Mouse (Mus musculus) right cerebral cortex, adult 2 months (tissue): ENCODE measurements around the gene Thap3.

ENCODE experiments used
- DNase-seq, 2 experiments: peaks; one replicate each; pipeline ENCODE4 v3.0.0; 2021 to 2022; ENCODE audit warnings: low spot score in 2 of 2

Gene Thap3

DNA sequence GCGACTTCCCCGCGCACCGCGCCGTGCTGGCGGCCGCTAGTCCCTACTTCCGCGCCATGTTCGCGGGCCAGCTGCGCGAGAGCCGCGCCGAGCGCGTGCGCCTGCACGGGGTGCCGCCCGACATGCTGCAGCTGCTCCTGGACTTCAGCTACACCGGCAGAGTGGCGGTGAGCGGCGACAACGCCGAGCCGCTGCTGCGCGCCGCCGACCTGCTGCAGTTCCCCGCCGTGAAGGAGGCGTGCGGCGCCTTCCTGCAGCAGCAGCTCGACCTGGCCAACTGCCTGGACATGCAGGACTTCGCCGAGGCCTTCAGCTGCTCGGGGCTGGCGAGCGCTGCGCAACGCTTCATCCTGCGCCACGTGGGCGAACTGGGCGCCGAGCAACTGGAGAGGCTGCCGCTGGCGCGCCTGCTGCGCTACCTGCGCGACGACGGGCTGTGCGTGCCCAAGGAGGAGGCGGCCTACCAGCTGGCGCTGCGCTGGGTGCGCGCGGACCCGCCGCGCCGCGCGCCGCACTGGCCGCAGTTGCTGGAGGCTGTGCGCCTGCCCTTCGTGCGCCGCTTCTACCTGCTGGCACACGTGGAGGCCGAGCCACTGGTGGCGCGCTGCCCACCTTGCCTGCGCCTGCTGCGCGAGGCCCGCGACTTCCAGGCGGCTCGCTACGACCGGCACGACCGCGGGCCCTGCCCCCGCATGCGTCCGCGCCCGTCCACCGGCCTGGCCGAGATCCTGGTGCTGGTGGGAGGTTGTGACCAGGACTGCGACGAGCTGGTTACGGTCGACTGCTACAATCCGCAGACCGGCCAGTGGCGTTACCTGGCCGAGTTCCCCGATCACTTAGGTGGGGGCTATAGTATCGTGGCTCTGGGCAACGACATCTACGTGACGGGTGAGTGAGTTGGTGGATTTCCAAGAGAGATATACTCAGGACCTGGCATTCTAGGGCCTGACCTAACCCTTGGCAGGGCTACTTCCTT is 20.6 kb upstream of the Thap3 start:
- peak; percentile 76 to 81 for DNase-seq

DNA sequence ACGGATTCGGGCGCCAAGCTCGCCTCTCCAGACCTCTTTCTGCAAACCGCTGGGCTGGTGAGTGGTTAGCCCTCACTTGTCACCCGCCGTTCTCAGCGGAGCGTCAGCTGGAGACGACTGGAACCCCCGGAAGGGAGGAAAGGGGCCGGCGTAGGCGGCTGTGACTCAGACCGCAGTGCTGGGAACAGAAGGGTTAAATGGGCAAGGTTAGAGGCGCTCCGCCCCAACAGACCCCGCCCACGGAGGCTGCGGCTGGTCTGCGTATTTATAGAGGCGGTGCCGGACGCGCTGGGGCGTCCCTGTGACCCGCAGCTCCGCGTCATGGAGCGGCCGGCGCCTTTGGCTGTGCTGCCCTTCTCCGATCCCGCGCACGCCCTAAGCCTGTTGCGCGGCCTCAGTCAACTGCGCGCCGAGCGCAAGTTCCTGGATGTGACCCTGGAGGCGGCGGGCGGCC is 19.9 kb upstream of the Thap3 start, which contains the start of gene Klhl21:
Klhl21 (plus strand) TSS at position 182 of the 454 bp plus-strand sequence.
- DNase-seq: peak; percentile 91 to 94

DNA sequence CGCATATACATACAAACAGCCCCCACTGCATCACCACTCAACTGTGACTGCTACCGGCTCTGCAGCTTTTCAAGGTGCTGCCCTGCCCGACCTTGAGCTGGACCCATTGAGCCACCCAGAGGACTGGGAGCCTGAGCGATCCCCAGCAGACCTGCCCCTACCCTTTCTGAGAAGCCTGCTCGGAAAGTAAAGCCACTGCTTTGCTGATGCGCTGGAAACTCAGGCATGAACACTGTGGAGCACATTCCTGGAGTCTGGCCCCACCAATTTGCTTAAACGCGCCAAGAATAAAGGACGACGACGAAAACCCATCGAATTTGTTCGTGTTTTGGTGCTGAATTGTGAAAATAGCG is 19.3 kb upstream of the Thap3 start:
- no peak for DNase-seq

DNA sequence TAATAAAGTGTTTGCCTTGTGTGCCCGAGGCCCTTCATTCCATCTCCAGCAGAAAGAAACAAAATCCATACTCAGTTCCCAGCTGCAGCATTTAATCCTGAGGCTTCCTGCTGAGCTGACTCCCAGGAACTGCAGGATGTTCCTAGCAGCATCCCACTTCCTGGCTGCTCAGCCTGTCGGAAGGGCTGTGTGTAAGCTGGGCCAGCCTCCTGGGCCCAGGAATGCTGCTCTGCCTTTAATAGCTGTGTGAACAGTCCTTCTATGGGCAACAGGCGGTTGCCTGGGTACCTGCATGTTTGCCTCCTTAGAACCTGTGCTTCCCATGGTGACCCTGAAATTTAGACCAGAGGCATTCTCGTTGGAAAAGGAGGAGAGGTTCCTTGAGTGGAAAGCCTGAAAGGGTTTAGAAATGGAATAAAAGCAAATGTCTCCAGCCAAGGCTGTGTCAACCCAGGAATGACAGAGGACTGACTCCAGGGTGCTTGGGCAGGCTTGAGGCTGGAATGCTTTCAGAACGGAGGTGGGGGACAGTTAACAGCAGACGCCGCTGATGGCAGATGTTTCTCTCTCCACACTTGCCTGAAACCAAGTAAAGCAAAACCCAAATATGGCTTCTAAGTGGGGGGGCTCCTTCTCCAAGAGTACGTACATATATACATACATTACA is 18.8 kb upstream of the Thap3 start:
- peak in 1 of 2 experiments; percentile 26 for DNase-seq

DNA sequence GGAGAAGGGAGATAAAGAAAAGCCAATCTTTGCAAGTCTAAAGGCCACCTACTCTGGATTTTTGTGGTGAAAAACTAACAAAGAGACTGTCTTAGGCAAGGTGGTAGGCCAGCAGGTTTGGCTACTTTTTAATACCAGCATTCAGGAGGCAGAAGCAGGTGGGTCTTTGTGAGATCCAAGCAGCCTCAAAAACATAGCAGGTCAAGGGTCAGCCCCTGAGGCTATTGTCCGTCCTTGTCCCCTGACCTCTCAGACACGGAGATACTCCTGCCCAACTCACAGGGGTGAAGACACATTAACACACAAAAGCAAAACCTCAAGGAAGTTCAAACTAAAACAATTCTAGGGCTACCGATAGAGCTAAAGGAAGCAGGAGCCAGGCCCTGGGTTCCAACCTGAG is 18.0 kb upstream of the Thap3 start:
- DNase-seq: no peak

DNA sequence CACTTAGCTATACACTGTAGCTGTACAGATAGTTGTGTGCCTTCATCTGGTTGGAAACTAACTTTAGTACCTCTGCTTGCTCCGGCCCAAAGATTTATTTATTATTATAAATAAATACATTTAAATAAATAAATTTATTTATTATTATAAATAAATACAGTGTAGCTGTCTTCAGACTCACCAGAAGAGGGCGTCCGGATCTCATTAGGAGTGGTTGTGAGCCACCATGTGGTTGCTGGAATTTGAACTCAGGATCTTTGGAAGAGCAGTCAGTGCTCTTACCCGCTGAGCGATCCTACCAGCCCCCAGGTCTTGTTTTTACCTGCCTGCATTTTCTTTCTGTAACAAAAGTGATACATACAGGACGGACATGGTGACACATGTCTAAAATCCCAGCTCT is 17.3 kb upstream of the Thap3 start:
- DNase-seq: no peak

DNA sequence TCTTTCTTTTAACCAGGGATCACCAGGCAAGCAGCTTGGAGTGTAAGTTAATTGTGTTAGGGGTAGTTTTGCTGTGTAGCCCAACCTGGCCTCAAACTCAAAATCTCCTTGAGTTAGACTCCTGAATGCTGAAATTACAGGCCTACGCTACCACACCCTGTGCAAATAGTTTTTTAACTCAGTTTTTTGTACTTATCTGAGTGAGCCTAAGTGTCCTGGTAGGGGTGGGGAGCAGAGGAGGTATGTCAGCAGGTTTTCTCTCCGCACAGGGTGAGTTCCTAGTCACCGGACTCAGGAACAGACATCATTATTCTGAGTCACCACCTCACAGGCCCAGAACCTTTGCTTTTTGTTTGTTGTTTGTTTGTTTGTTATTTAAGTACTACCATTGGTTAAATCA is 13.3 kb upstream of the Thap3 start:
- DNase-seq: no peak

DNA sequence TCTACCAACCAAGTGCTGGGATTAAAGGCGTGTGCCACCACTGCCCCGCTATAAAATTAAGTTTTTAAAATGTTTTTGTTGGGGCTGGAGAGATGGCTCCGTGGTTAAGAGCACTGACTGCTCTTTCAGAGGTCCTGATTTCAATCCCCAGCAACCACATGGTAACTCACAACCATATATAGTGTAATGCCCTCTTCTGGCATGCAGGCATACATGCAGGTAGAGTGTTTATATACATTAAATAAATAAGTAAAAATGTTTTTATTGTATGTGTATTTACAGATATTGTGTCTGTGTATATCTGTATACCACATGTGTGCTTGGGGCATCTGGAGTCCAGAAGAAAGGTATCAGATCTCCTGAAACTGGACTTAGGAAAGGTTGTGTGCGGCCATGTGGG is 12.5 kb upstream of the Thap3 start:
- no peak for DNase-seq

DNA sequence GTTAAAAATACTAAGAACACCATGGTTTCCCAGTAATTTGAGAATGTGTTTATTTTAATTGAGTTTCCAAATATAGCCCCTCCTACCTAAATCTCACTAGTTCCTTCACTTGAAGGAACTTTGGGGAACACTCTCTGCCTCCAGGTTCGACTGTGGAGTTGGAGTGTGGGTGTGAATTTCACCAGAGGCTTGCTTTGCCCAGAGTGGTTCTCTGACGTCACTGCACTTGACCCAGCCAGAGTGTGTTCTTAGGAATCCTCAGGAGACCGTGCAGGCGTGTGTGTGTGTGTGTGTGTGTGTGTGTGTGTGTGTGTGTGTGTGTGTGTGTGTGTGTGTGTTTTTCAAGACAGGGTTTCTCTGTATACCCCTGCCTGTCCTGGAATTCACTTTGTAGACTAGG is 12.1 kb upstream of the Thap3 start:
- DNase-seq: no peak

GRCm38 (mm10) chr4:151999481-151999880 is 10.7 kb upstream of the Thap3 start:
- no peak for DNase-seq

GRCm38 (mm10) chr4:151997701-151998100 is 8.9 kb upstream of the Thap3 start:
- no peak for DNase-seq

- no peak for DNase-seq
Measured at GRCm38 (mm10) chr4:151996951-151997222, 8.1 kb upstream of the Thap3 start.

DNA sequence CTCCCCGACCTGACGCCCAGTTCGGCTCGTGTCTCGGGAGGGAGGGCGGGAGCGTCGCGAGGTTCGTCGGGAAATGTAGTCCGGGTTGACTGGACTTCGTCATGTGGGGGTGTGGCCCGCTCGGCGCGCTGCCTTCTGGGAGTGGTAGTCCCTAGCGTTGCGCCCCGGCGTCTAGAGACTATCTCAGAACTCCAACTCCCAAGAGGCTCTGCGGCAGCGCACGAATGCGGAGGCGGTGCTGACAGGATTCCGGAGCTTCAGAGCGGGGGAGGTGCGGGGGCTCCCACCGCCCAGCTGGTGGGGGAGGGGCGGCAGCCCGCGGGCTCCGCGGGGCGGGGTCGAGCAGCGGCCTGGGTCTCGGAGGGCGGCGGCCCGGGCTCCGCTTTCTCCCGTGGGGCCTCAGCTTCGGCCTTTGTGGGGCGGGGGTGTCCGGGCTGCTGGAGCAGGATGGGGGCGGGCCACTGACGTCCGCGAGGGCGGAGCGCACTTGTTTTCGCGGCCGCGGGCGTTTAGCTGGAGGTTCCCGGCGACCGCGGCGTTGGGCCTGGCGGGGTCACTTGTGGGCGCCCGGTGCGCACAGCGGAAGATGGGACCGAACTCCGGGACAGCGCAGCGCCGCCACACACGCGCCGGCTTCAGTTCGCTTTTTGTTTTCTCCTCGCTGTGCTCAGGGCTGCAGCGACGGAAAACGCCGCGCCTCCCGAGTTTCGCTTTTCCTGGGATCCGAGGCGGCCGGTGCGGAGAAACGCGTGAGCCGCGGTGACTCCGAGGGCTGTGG is 7.6 kb upstream of the Thap3 start, which contains the start of gene Phf13:
Phf13 (minus strand) TSS at position 86 of the 778 bp plus-strand sequence.
- DNase-seq: peak; percentile 99 to 100

- DNase-seq: no peak
Measured at GRCm38 (mm10) chr4:151995371-151996172, 6.8 kb upstream of the Thap3 start.

- DNase-seq: peak in 1 of 2 experiments; percentile 5
Measured at GRCm38 (mm10) chr4:151994228-151995171, 5.7 kb upstream of the Thap3 start.

- no peak for DNase-seq
Measured at GRCm38 (mm10) chr4:151993035-151993434, 4.2 kb upstream of the Thap3 start.

DNA sequence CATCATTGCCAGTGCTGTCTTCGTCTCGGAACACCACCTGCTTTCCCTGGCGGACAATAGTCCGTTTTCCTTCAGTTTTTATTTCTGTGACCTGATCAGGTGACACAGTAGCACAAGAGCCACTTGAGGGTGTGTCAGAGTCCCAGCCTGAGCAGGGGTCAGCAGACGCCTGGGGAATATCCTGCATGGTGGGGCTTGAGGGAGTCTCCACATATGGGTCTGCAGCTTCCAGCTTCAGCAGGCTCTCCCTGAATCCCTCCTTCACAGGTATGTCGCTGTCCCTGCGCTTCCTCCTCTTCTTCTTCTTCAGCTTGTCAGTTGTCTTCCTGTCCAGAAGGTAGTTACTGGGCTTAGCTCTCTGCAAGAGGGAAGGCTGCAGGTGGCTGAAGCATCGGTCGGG is 3.3 kb upstream of the Thap3 start:
- DNase-seq: no peak

- DNase-seq: no peak
Measured at GRCm38 (mm10) chr4:151989110-151989488, 302 bp upstream of the Thap3 start.

- DNase-seq: peak in 1 of 2 experiments; percentile 54
Measured at GRCm38 (mm10) chr4:151988014-151988341, 819 bp downstream of the Thap3 start.

DNA sequence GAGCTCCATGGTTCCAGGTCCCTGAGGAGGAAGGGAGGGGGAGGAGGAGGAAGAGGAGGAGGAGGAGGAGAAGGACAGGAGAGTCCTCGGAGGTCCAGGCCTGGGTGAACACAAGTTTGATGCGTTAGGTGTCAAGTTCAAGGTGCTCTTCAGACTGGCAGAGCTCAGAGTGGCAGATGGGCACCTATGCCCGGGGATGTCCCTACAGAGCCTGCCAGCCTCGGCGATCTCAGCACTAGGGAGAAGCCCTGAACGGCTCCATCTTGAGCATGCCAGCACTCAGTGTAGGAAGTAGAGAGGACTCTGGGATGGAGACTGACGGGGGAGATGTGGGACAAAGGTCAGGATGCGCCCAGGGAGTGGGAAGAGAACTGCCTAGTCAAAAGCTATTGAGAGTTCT is 2.1 kb downstream of the Thap3 start:
- DNase-seq: no peak
